Mouse (Mus musculus): Measurements from ENCODE around the gene Muc5ac. TPM values are rescaled to one million over a fixed set of nuclear protein-coding genes. Genes with fewer than 3 reads are reported as not detected.
"Not testable (repeated sequence)": the region's sequence is repeated elsewhere in the genome, so short reads cannot be mapped to it uniquely, and the experiment has no call there.

The Muc5ac gene
- polyA plus RNA-seq, 1 experiment from 2014 or later, result not detected

DNA sequence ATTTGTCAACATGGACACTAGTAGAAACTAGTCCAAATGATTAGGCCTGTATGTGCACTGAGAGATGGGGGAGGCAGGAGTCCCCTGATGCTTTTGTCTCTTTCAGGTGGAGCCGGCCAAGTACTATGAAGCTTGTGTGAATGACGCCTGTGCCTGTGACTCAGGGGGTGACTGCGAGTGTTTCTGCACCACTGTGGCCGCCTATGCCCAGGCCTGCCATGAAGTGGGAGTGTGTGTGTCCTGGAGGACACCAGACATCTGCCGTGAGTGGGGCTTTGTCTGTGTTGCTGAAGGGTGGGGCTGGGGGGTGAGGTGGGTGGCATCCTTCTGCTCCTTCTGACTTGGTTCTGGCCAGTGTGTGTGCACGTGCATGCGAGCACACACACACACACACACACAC, 14.4 kb downstream of the Muc5ac start:
- no peak overlapping the region for H3K9ac ChIP-seq
- H3K36me3 ChIP-seq (replicated peaks), result no peaks in the 10 kb centered on the region
- 73% methylated on average over 7 of the region's 7 CpGs for WGBS (ENCODE audit: insufficient replicate concordance)
- peaks cover 26% of the 10 kb centered on the region; the same call in 1 of the 2 replicates for H3K27me3 ChIP-seq
- H3K4me3 ChIP-seq (replicated peaks), result no peak overlapping the region
- H3K4me2 ChIP-seq, result no peak overlapping the region
- H3K27ac ChIP-seq (replicated peaks), result no peak overlapping the region
- no peaks in the 10 kb centered on the region for H3K4me1 ChIP-seq (replicated peaks)
- no peak for ATAC-seq (ENCODE audit: insufficient read depth)
- H3K9me3 ChIP-seq (replicated peaks), result 0 out of 2 replicates have a peak, but pooled peaks cover 2% of the 10 kb centered on the region

DNA sequence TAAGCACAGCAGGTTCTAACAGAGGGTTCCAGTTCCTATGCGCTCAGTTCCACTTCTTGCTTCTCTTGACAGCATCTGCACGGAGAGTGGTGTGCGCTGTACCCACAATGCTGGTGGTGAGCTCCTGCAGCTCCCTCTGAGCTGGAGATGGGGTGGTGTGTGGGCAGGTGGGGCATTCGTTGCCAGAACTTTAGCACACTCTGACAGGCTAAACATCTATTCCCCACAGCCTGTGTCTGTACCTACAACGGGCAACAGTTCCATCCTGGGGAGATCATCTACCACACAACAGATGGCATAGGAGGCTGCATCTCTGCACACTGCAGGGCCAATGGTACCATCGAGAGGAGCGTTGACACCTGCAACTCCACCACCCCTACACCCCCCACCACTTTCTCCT, 16.6 kb downstream of the Muc5ac start:
- Histone ChIP-seq H3K27me3 (peaks cover 17% of the 10 kb centered on the region; the same call in 1 of the 2 replicates), H3K4me3 (replicated peaks) (no peak overlapping the region), H3K9ac (no peak overlapping the region), H3K4me2 (no peak overlapping the region), H3K36me3 (replicated peaks) (no peaks in the 10 kb centered on the region), H3K4me1 (replicated peaks) (no peaks in the 10 kb centered on the region), H3K9me3 (replicated peaks) (no peaks in the 10 kb centered on the region), H3K27ac (replicated peaks) (no peak overlapping the region)
- ATAC-seq (ENCODE audit: insufficient read depth), result no peak
- 68% methylated on average over 7 of the region's 7 CpGs for WGBS (ENCODE audit: insufficient replicate concordance)

DNA sequence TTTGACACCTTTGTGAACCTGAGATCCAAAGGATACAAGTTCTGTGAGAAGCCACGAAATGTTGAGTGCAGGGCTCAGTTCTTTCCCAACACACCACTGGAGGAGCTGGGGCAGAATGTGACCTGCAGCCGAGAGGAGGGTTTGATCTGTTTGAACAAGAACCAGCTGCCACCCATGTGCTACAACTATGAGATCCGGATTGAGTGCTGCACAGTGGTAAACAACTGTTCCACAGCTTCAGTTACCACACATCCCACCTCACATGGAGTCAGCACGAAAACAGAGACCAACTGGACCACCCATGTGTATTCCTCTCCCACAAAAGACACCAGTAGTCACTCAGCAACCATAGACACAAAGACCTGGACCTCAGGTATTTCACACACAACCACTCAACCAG, 19.1 kb downstream of the Muc5ac start:
- H3K9ac ChIP-seq; H3K4me3 ChIP-seq (replicated peaks); H3K36me3 ChIP-seq (replicated peaks); H3K27ac ChIP-seq (replicated peaks); H3K4me2 ChIP-seq; H3K4me1 ChIP-seq (replicated peaks); H3K9me3 ChIP-seq (replicated peaks); ATAC-seq (ENCODE audit: insufficient read depth): not testable (repeated sequence)
- no CpG with 5 or more reads among the region's 4 CpGs for WGBS (ENCODE audit: insufficient replicate concordance)
- H3K27me3 ChIP-seq, result peaks cover 28% of the 10 kb centered on the region; the same call in 1 of the 2 replicates

DNA sequence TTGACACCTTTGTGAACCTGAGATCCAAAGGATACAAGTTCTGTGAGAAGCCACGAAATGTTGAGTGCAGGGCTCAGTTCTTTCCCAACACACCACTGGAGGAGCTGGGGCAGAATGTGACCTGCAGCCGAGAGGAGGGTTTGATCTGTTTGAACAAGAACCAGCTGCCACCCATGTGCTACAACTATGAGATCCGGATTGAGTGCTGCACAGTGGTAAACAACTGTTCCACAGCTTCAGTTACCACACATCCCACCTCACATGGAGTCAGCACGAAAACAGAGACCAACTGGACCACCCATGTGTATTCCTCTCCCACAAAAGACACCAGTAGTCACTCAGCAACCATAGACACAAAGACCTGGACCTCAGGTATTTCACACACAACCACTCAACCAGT, 21.2 kb downstream of the Muc5ac start:
- ATAC-seq (ENCODE audit: insufficient read depth), result not testable (repeated sequence)

DNA sequence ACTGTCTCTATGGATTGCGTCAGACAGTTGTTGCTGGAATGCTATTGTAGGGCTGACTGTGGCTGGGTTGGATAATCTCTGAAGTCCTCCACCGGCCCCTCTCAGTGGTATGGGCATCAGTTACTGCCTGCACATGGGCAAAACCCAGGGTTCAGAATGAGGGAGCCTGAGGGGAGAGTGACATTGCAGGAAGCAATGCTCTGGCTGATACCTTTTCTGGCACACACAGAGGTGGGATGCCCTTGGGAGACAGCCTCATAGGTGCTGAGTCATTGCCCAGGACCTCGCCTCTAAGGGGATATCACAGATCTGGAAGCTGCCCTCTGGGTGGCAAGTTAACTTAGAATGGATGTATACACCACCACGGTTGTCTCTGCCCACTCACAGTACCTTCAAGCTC, 24.5 kb downstream of the Muc5ac start:
- H3K4me3 ChIP-seq (replicated peaks), result no peak overlapping the region
- peaks cover 24% of the 10 kb centered on the region; the same call in 1 of the 2 replicates for H3K27me3 ChIP-seq
- H3K36me3 ChIP-seq (replicated peaks), result no peaks in the 10 kb centered on the region
- no peak overlapping the region for H3K4me2 ChIP-seq
- no peak overlapping the region for H3K9ac ChIP-seq
- H3K4me1 ChIP-seq (replicated peaks), result no peaks in the 10 kb centered on the region
- ATAC-seq (ENCODE audit: insufficient read depth), result no peak
- no peak overlapping the region for H3K27ac ChIP-seq (replicated peaks)
- 53% methylated on average over 4 of the region's 4 CpGs for WGBS (ENCODE audit: insufficient replicate concordance)
- no peaks in the 10 kb centered on the region for H3K9me3 ChIP-seq (replicated peaks)

More for the DNA sequence above, 21.2 kb downstream of the Muc5ac start:
- not testable (repeated sequence) for H3K4me3 ChIP-seq (replicated peaks); H3K9me3 ChIP-seq (replicated peaks); H3K27ac ChIP-seq (replicated peaks); H3K4me2 ChIP-seq; H3K36me3 ChIP-seq (replicated peaks); H3K9ac ChIP-seq; H3K4me1 ChIP-seq (replicated peaks)
- H3K27me3 ChIP-seq, result peaks cover 32% of the 10 kb centered on the region; the same call in 1 of the 2 replicates
- no CpG with 5 or more reads among the region's 4 CpGs for WGBS (ENCODE audit: insufficient replicate concordance)

DNA sequence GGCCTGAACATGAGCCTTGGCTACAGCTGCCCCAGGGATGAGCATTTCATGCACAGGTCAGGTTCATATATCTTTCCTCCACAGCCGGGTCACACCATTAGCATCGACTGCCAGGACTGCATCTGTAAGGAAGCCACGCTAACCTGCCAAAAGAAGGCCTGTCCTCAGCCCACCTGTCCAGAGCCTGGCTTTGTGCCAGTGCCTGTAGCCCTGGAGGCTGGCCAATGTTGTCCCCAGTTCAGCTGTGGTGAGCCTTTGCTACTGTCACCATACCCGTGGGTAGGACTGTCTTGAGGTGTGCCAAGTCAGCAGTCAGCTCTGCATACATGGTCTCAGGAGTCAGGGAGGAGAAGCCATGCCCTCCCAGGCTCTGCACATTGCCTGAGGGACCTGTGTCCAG, 26.6 kb downstream of the Muc5ac start:
- no peaks in the 10 kb centered on the region for H3K9me3 ChIP-seq (replicated peaks)
- H3K36me3 ChIP-seq (replicated peaks), result no peaks in the 10 kb centered on the region
- H3K9ac ChIP-seq, result no peak overlapping the region
- no peak overlapping the region for H3K27ac ChIP-seq (replicated peaks)
- no peaks in the 10 kb centered on the region for H3K4me1 ChIP-seq (replicated peaks)
- no peak for ATAC-seq (ENCODE audit: insufficient read depth)
- peaks cover 24% of the 10 kb centered on the region; the same call in 1 of the 2 replicates for H3K27me3 ChIP-seq
- no peak overlapping the region for H3K4me2 ChIP-seq
- WGBS (ENCODE audit: insufficient replicate concordance), result 59% methylated on average over 4 of the region's 4 CpGs
- no peak overlapping the region for H3K4me3 ChIP-seq (replicated peaks)

DNA sequence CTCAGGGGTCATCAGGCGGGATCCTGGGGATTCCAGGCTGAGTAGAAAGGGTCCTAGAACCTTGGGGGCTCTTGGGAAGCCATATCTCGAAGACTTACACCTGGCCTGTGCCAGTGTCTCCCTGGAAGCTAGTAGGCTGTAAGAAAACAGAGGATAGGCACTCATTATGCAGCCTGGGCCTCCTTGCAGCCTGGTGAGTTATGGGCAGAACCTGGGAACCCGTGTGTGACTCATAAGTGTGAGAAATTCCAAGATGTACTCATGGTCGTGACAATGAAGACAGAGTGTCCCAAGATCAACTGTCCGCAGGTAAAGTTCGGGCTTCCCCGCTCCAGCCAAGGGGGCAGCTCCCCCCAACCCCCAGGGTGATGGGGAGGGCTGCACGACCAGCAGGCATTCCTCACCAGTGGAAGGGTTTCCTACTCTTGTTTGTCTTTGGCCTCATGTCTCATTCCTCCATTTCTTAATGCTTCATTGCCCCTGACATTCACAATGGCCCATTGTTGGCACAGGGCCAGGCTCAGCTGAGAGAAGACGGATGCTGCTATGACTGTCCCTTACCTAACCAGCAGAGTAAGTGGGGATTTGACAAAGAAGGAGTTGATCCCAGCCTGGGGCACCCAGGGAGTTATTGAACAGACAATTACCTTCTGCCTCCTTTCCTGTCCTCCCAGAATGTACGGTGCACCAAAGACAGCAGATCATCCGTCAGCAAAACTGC, 28.7 kb downstream of the Muc5ac start:
- no peaks in the 10 kb centered on the region for H3K9me3 ChIP-seq (replicated peaks)
- H3K4me2 ChIP-seq, result no peak overlapping the region
- H3K36me3 ChIP-seq (replicated peaks), result no peaks in the 10 kb centered on the region
- H3K4me1 ChIP-seq (replicated peaks), result no peaks in the 10 kb centered on the region
- no peak overlapping the region for H3K4me3 ChIP-seq (replicated peaks)
- 58% methylated on average over 11 of the region's 11 CpGs for WGBS (ENCODE audit: insufficient replicate concordance)
- no peak overlapping the region for H3K27ac ChIP-seq (replicated peaks)
- no peak overlapping the region for H3K9ac ChIP-seq
- peaks cover 13% of the 10 kb centered on the region; the same call in 1 of the 2 replicates for H3K27me3 ChIP-seq
- no peak for ATAC-seq (ENCODE audit: insufficient read depth)

DNA sequence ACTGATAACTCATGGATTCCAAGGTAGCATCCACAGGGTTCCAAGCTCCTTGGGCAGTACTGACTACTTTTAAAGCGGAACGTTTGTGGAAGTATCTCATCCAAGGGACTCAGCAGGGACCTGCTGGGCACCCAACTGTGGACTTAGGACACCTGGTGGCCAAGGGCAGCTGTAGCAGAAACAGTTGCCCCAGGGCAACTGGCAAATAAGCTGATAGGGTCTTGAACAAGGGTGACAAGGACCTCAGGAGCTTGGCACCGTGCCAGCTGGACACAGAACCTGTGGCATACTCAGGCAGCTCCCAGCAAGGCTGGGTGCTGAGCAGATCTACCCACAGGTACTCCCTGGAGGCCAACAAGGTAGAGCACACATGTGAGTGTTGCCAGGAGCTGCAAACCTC, 29.5 kb downstream of the Muc5ac start:
- no peaks in the 10 kb centered on the region for H3K9me3 ChIP-seq (replicated peaks)
- H3K4me1 ChIP-seq (replicated peaks), result no peaks in the 10 kb centered on the region
- H3K36me3 ChIP-seq (replicated peaks), result no peaks in the 10 kb centered on the region
- H3K4me2 ChIP-seq, result no peak overlapping the region
- 66% methylated on average over 3 of the region's 3 CpGs for WGBS (ENCODE audit: insufficient replicate concordance)
- H3K27ac ChIP-seq (replicated peaks), result no peak overlapping the region
- H3K4me3 ChIP-seq (replicated peaks), result no peak overlapping the region
- no peak for ATAC-seq (ENCODE audit: insufficient read depth)
- peaks cover 13% of the 10 kb centered on the region; the same call in 1 of the 2 replicates for H3K27me3 ChIP-seq
- H3K9ac ChIP-seq, result no peak overlapping the region

DNA sequence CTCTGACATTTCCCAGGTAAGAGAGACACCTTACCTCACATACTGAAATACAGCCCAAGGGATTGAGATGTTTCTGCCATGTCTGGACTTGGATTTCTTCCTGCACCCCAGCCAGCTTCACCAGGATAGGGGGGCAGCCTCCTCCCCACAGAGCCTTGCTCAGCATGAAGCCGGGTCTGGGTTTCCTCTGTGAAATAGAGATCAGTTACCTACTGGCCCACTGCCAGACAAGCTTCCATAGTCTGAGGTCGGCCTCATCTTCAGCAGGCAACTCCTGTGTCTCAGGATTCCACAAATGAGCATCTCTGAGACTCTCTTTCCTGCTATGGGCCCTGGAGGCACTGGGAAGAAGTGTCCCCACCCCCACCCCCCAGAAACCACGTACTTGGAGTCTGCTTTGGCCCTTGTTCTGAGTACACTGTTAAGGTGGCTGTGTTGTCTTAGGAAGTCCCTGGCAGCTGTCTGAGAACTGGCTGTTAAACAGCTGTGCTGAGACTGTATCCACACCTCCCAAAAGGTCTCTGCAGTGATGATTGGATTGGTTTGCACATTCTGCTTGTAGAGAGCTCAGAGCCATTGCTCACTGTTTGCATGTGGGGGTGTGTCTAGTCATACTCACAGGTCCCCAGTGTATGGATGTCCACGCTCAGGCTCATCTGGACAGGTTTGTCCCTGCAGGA, 34.0 kb downstream of the Muc5ac start:
- H3K9me3 ChIP-seq (replicated peaks), result no peaks in the 10 kb centered on the region
- no peak overlapping the region for H3K9ac ChIP-seq
- H3K27ac ChIP-seq (replicated peaks), result no peak overlapping the region
- ATAC-seq (ENCODE audit: insufficient read depth), result no peak
- H3K27me3 ChIP-seq, result peaks cover 22% of the 10 kb centered on the region; the same call in 1 of the 2 replicates
- 44% methylated on average over 4 of the region's 4 CpGs for WGBS (ENCODE audit: insufficient replicate concordance)
- H3K4me1 ChIP-seq (replicated peaks), result no peaks in the 10 kb centered on the region
- no peaks in the 10 kb centered on the region for H3K36me3 ChIP-seq (replicated peaks)
- H3K4me2 ChIP-seq, result no peak overlapping the region
- H3K4me3 ChIP-seq (replicated peaks), result no peak overlapping the region

DNA sequence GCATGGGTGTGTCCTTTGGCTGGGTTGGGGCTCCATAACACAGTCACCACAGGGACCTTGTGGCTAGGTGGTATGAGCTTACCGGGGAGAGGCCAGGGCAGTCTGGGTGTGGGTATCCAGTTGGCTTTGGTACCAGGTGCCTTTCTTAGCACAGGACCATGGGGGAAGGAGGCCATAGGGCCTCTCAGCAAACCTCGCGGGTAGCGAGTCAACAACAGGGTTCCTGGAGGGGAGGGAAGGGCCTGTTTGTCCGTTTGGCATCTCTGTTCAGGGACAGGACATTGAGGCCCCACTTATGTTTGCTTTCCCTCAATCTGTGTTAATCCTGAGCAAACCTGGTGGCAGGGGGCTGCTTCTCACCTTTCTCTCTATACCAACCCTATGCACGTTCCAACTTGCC, 34.9 kb downstream of the Muc5ac start:
- no peaks in the 10 kb centered on the region for H3K9me3 ChIP-seq (replicated peaks)
- H3K9ac ChIP-seq, result no peak overlapping the region
- H3K4me1 ChIP-seq (replicated peaks), result no peaks in the 10 kb centered on the region
- H3K4me3 ChIP-seq (replicated peaks), result no peak overlapping the region
- peaks cover 26% of the 10 kb centered on the region for H3K27me3 ChIP-seq
- no peak for ATAC-seq (ENCODE audit: insufficient read depth)
- no peaks in the 10 kb centered on the region for H3K36me3 ChIP-seq (replicated peaks)
- WGBS (ENCODE audit: insufficient replicate concordance), result 65% methylated on average over 6 of the region's 6 CpGs
- H3K27ac ChIP-seq (replicated peaks), result no peak overlapping the region
- no peak overlapping the region for H3K4me2 ChIP-seq

DNA sequence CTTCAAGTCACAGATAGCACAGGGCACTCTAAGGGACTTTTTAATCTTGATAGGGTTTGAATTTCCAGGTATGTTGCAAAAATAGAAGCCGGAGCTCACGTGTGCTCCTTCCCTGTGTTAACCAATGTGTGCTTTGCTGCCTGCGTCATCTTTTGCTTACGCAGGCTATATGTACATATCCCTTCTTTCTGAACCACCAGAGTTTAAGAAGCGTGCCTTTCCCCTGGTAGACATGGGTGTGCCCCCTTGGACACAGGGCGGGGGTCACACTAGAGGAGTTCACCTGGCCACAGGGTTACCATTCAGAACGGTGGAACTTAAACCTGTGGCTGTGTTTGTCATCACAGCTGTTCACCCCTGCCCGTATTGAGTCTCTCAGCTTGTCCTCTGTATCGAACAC, 35.6 kb downstream of the Muc5ac start:
- Histone ChIP-seq H3K4me3 (replicated peaks) (no peak overlapping the region), H3K4me1 (replicated peaks) (no peaks in the 10 kb centered on the region), H3K36me3 (replicated peaks) (no peaks in the 10 kb centered on the region), H3K27me3 (peaks cover 28% of the 10 kb centered on the region), H3K9ac (no peak overlapping the region), H3K9me3 (replicated peaks) (no peaks in the 10 kb centered on the region), H3K27ac (replicated peaks) (no peak overlapping the region), H3K4me2 (no peak overlapping the region)
- WGBS (ENCODE audit: insufficient replicate concordance), result 69% methylated on average over 9 of the region's 9 CpGs
- no peak for ATAC-seq (ENCODE audit: insufficient read depth)
